Mouse (Mus musculus) lung, adult 2 months (tissue): ENCODE data around the gene Adcy9.

ENCODE experiments used
- CTCF ChIP-seq: fragments of 200-500 bp; IDR thresholded peaks from 2 replicates; pipeline ENCODE4 v1.5.1; 2011; ENCODE audit warnings: mild to moderate bottlenecking, low read length, control low read depth; ENCODE audit not compliant: insufficient read depth
- POLR2A ChIP-seq: fragments of 200-500 bp; IDR thresholded peaks from 2 replicates; pipeline ENCODE4 v1.6.1; 2011; ENCODE audit warnings: low read depth, mild to moderate bottlenecking, control low read depth, low read length, borderline replicate concordance; ENCODE audit errors: extremely low read depth

GRCm38 (mm10) chr16:4407536-4407935, 12.8 kb downstream of the Adcy9 start:
- no peak for TF ChIP-seq CTCF
- no peak for TF ChIP-seq POLR2A
